Mouse (Mus musculus): ENCODE measurements around the gene Mpped2.

Mpped2 gene

DNA sequence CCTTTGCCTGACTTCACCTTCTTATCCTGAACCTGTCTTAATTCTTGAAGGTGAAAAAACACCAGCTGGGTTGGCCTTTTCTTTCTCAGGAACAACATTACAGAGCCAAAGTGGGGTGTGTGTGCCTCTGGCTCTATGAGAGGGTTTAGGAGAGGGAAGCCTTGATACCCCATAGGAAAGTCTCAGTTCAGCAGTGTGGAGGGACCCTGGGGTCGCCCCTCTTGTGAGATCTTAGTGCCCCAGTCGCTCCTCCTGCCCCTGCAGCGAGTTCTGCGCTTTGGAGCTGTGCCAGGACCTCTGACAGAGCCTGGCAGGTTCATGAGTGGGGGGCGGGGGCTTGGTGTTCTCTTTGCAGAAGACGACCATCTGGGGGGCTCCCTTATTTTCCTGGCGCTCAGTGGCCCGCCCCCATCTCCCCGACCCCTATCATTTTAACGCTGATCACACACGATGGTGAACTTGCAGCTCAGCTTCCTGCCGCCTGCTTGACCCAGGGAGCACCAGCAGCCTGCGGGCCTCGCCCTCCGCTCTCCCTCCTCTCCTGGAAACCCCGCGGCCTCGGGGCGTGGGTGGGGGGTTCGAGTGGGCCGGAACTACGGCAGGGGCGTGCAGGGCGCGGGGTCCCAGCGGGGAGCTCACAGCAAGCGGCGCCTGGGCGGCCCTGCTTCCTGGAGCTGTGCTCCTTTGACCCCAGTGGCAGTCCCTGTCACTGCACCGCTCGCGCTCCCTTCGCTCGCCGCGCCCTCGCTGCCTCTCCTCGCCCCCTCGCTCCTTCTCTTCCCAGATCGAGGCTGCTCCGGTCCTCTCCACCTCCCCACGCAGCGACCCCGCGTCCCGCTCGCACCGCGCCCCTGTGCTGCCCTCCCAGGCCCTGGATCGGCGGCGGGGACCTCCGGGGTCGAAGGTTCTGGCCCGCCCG is at the start of gene Mpped2:
Gene Mpped2 (plus strand): TSS at position 487 of the 919 bp plus-strand sequence.
- CTCF ChIA-PET: no interaction called here

GRCm38 (mm10) chr2:106644782-106645181 is 48.3 kb upstream of the Mpped2 start:
- CTCF ChIA-PET: no interaction called here

GRCm38 (mm10) chr2:106649686-106650570 is 43.1 kb upstream of the Mpped2 start:
- CTCF ChIA-PET: no interaction called here

DNA sequence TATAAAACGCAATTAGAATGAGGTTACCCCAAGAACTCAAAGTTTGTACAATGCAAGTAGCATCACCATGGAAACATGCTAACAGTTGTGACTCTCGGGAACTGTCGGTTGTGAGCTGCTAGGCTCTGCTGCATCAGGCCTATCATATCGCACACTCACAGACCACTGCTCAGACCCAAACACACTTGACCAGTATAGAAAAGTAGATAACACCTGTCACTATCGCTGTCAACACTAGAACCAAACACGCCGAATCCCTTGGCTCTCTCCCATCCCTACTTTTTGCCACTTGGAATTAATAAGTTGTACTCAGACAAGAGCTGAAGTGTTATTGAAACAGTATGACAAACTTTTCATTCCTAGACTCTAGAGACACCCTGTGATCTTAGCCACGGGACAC is 40.9 kb upstream of the Mpped2 start:
- CTCF ChIA-PET: no interaction called here

- CTCF ChIA-PET: no interaction called here
Measured at GRCm38 (mm10) chr2:106652741-106653140, 40.3 kb upstream of the Mpped2 start.

- CTCF ChIA-PET: no interaction called here
Measured at GRCm38 (mm10) chr2:106653261-106653660, 39.8 kb upstream of the Mpped2 start.

DNA sequence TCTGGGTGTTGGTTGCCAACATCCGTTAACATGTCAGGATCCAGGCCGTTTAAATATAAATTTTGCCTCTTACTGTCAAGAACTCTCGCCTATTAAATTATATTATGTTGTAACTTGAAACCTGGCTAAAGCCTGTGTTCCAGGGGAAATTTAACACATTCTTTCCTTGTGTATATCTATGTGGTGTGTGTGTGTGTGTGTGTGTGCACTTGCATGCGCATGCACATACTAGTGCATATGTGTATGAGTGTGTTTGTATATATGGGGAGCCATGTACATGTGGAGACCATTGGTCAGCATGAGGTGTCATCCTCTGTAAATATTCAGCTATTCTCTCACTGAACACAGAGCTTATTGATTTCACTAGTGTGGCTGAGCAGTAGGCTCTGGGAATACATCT is 37.8 kb upstream of the Mpped2 start:
- CTCF ChIA-PET: interaction anchor here (0.5 kb wide), 1 partner anchor 1229 kb away, joined by 3 read pairs; no protein-coding TSS in a partner anchor

DNA sequence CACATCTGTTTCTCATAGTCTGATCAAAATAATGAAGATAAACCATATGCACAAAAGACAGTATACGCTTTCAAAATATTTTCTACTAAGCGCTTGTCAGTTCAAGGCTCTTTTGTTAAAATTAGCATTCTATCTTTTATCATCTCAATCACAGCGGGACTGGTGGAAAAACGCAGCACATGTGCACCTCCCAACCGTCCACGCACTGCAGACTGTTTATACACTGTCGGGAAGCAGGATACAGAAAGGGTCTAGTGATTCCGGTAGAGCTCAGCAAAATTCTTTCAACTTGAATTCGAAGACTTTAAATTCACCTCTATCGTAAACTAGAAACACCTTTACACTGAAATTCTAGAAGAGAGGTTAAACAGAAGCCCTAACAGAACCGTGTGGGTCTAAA is 27.8 kb upstream of the Mpped2 start:
- CTCF ChIA-PET: interaction anchor here (0.6 kb wide), 1 partner anchor 18 kb away, joined by 5 read pairs; no protein-coding TSS in a partner anchor

GRCm38 (mm10) chr2:106674319-106674718 is 18.8 kb upstream of the Mpped2 start:
- CTCF ChIA-PET: no interaction called here

- CTCF ChIA-PET: no interaction called here
Measured at GRCm38 (mm10) chr2:106677449-106677848, 15.6 kb upstream of the Mpped2 start.

- CTCF ChIA-PET: no interaction called here
Measured at GRCm38 (mm10) chr2:106679720-106680455, 13.2 kb upstream of the Mpped2 start.

- CTCF ChIA-PET: no interaction called here
Measured at GRCm38 (mm10) chr2:106683185-106683831, 9.8 kb upstream of the Mpped2 start.

- CTCF ChIA-PET: no interaction called here
Measured at GRCm38 (mm10) chr2:106683832-106684231, 9.2 kb upstream of the Mpped2 start.

- CTCF ChIA-PET: no interaction called here
Measured at GRCm38 (mm10) chr2:106691753-106692363, 1.2 kb upstream of the Mpped2 start.

GRCm38 (mm10) chr2:106692405-106692782 is 675 bp upstream of the Mpped2 start:
- CTCF ChIA-PET: no interaction called here

- CTCF ChIA-PET: no interaction called here
Measured at GRCm38 (mm10) chr2:106693702-106694566, 865 bp downstream of the Mpped2 start.

GRCm38 (mm10) chr2:106694567-106694885 is 1.5 kb downstream of the Mpped2 start:
- CTCF ChIA-PET: no interaction called here

- CTCF ChIA-PET: no interaction called here
Measured at GRCm38 (mm10) chr2:106694886-106695733, 2.0 kb downstream of the Mpped2 start.

DNA sequence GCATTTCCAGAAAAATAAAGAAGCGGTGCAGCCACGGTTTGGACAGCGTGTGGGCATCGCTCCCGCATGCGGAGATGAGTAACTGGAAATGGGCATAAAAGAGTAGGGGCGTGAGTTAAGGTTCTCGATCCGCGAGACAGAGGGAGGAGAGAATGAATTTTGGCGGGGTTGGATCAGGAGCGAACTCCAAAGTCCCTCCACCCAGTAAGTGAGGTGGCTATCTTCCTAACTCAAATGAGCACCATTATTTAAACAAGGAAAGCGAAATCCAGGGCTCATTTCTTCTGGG is 2.6 kb downstream of the Mpped2 start:
- CTCF ChIA-PET: no interaction called here

DNA sequence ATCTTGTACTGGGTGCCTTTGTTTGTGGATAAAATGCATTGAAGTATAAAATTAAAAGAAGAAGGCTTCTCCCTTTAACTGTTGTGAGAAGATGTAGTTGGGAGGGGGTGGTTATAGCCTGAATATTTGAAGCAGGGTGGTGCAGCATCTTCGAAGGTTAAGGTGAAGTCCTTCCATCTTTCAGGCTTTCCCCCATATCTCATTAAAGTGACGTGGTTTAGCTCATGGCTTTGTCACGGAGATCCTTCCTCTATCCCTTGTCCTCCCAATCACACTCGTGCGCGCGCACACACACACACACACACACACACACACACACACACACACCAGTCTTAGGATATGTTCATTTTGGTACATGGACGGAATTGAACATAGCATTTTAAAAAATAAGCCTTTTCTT is 3.3 kb downstream of the Mpped2 start:
- CTCF ChIA-PET: no interaction called here

All from spleen, embryonic (tissue).